In genomic region chr4:134372294-134372747, GRCm38 (mm10) we compare ENCODE assay signal across 8 mouse cellular contexts. TPM values are rescaled to one million over a fixed set of nuclear protein-coding genes. Genes with fewer than 3 reads are reported as not detected.
DNase-seq lines count a peak whose midpoint lies in the region; ATAC-seq lines count a peak whose summit lies in the region.

No protein-coding gene starts in this region.

- H3K9ac ChIP-seq in hindbrain, embryonic 14.5 days = peak overlapping the region; percentile 54

- H3K4me3 ChIP-seq in hindbrain, embryonic 14.5 days (replicated peaks; ENCODE audit: low read length) = peak overlapping the region; percentile 45

- WGBS in hindbrain, embryonic 14.5 days = under 1% methylated on average over 16 of the region's 16 CpGs

- no peak overlapping the region for H3K27ac ChIP-seq in hindbrain, embryonic 14.5 days

- H3K4me2 ChIP-seq in hindbrain, embryonic 14.5 days (replicated peaks) = peak overlapping the region; percentile 97

- H3K27me3 ChIP-seq in hindbrain, embryonic 14.5 days (ENCODE audit: control insufficient read depth, insufficient read depth, low read length) = peaks cover 39% of the 10 kb centered on the region

- H3K9me3 ChIP-seq in hindbrain, embryonic 14.5 days (ENCODE audit: control insufficient read depth, low read length) = no peaks in the 10 kb centered on the region

- no peaks in the 10 kb centered on the region for H3K36me3 ChIP-seq in hindbrain, embryonic 14.5 days (replicated peaks; ENCODE audit: control insufficient read depth, insufficient read depth)

- DNase-seq in R1 (ENCODE audit: low read depth, low spot score) = peak; percentile 83
- peak; percentile 85 to 92 for DNase-seq in cerebellum, postnatal 25 days
- DNase-seq in frontal cortex, postnatal 36 days (ENCODE audit: low spot score in 2 of 2) = peak; percentile 84 to 86
- DNase-seq in hindbrain, embryonic 14.5 days (ENCODE audit: low spot score) = peak; percentile 77
- peak; percentile 84 to 87 for DNase-seq in left cerebral cortex, adult 18-20 months (ENCODE audit: low spot score in 2 of 2)
- DNase-seq in lung, postnatal 4 days = peak; percentile 80 to 85
- DNase-seq in right cerebral cortex, adult 2 months (ENCODE audit: low spot score in 2 of 2) = peak; percentile 86 to 89
- DNase-seq in urinary bladder, postnatal 25 days (ENCODE audit: low spot score) = peak; percentile 79

- peak; percentile 72; the same call in 1 of the 2 replicates for ATAC-seq in hindbrain, embryonic 14.5 days (ENCODE audit: low FRiP score)

- H3K4me1 ChIP-seq in hindbrain, embryonic 14.5 days (replicated peaks; ENCODE audit: control insufficient read depth, insufficient read depth, low read length) = peaks cover 12% of the 10 kb centered on the region; the same call in 1 of the 2 replicates

RNA-seq across cellular contexts. Expression of gene Extl1, which starts 11.3 kb away (rescaled TPM):
- 0.30 and 0.58 TPM in 2 replicates for polyA plus RNA-seq in hindbrain, embryonic 14.5 days (2014; fragmentation: Nextera tagmentation; extraction: Ambion mirVana)
- 10 to 100 TPM; 44.0 to 45.4 TPM for total RNA-seq in left cerebral cortex, adult 18-20 months (2021)

RNA-seq across cellular contexts. Expression of gene Pafah2, which starts 23.8 kb away (rescaled TPM):
- polyA plus RNA-seq in hindbrain, embryonic 14.5 days (2014; fragmentation: Nextera tagmentation; extraction: Ambion mirVana) = 6.8 and 6.9 TPM in 2 replicates
- 1 to 10 TPM; 4.8 to 7.4 TPM for total RNA-seq in left cerebral cortex, adult 18-20 months (2021)

RNA-seq across cellular contexts. Expression of gene Slc30a2, which starts 29.3 kb away (rescaled TPM):
- polyA plus RNA-seq in hindbrain, embryonic 14.5 days (2014; fragmentation: Nextera tagmentation; extraction: Ambion mirVana) = 0.13 and 0.14 TPM in 2 replicates
- total RNA-seq in left cerebral cortex, adult 18-20 months (2021) = under 1 TPM in 1 of 2 experiments, not detected in 1; 0.40 TPM

RNA-seq across cellular contexts. Expression of gene Trim63, which starts 57.4 kb away (rescaled TPM):
- 0.23 TPM in 1 of 2 replicates, not detected in the other for polyA plus RNA-seq in hindbrain, embryonic 14.5 days (2014; fragmentation: Nextera tagmentation; extraction: Ambion mirVana)
- total RNA-seq in left cerebral cortex, adult 18-20 months (2021) = under 1 TPM; 0.30 to 0.35 TPM
